Mouse (Mus musculus) kidney, postnatal 10 days (tissue): ENCODE data around the gene Olfr1231.

Source experiments
- DNase-seq: peaks from one replicate; pipeline ENCODE4 v3.0.0; 2021; ENCODE audit warnings: mixed read lengths

The Olfr1231 gene

GRCm38 (mm10) chr2:89306974-89307373, at the start of gene Olfr1231:
Olfr1231 (minus strand) TSS chr2:89307074.
- DNase-seq: no peak

GRCm38 (mm10) chr2:89342298-89342697, 35.4 kb upstream of the Olfr1231 start, which contains the start of gene Olfr1233:
Olfr1233 (minus strand) TSS chr2:89342398.
- DNase-seq: no peak

- DNase-seq: no peak
Observed at GRCm38 (mm10) chr2:89329575-89329974, 22.7 kb upstream of the Olfr1231 start, which contains the start of gene Olfr1232. Olfr1232 (minus strand) TSS chr2:89329675.

GRCm38 (mm10) chr2:89297168-89297567, 9.7 kb downstream of the Olfr1231 start, which contains the start of gene Olfr1230:
Olfr1230 (minus strand) TSS chr2:89297268.
- no peak for DNase-seq

GRCm38 (mm10) chr2:89287914-89288313, 19.0 kb downstream of the Olfr1231 start, which contains the start of gene Olfr1229:
Olfr1229 (minus strand) TSS chr2:89288014.
- DNase-seq: no peak

GRCm38 (mm10) chr2:89253962-89254361, 52.9 kb downstream of the Olfr1231 start, which contains the start of gene Olfr1228:
Olfr1228 (minus strand) TSS chr2:89254062.
- no peak for DNase-seq
